Mouse (Mus musculus) hematopoietic stem cell, adult 5-6 weeks (primary cell): ENCODE results near the gene AI661453. TPM values are rescaled to one million over a fixed set of nuclear protein-coding genes. Genes with fewer than 3 reads are reported as not detected.

ENCODE experiments used
- ATAC-seq, 2 experiments: fragments of 125-278 bp in 1 of 2; replicated peaks in 1 of 2; 2 replicates each; pipeline ENCODE4 v1.8.0; 2016 to 2017; ENCODE audit warnings: inconsistent platforms in 2 of 2, mild to moderate bottlenecking in 2 of 2, moderate number of reproducible peaks in 2 of 2, low read depth in 1 of 2, moderate TSS enrichment in 1 of 2; ENCODE audit not compliant: low FRiP score in 2 of 2, poor library complexity in 2 of 2, severe bottlenecking in 2 of 2, insufficient read depth in 1 of 2, low TSS enrichment in 1 of 2
- total RNA-seq: library from RNA; stranded (forward); fragments of 172-1452, 232-1000 nt; gene quantifications from 2 replicates; pipeline ENCODE4 v1.2.3, GENCODE M21; 2017

The AI661453 gene
- total RNA-seq, 1 experiment from 2014 or later: 1.8 TPM

- ATAC-seq: no peak; a peak in 1 of 4 replicates
Observed at GRCm38 (mm10) chr17:47458310-47458709, 21.9 kb downstream of the AI661453 start.

DNA sequence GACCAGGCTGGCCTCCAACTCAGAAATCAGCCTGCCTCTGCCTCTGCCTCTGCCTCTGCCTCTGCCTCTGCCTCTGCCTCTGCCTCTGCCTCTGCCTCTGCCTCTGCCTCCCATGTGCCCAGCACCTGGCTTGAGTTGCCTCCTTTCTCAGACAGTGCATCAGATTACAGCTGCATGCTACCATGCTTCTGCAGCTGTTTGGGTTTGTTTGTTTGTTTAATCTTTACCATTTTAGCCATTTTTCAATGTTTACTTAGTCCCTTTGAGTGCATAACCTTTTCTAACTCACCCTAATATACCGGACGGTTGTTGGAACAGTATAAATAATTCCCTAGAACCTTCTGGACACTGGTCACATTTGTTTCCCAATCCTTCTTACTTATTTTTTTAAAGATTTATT, 22.5 kb downstream of the AI661453 start:
- ATAC-seq: no peak

DNA sequence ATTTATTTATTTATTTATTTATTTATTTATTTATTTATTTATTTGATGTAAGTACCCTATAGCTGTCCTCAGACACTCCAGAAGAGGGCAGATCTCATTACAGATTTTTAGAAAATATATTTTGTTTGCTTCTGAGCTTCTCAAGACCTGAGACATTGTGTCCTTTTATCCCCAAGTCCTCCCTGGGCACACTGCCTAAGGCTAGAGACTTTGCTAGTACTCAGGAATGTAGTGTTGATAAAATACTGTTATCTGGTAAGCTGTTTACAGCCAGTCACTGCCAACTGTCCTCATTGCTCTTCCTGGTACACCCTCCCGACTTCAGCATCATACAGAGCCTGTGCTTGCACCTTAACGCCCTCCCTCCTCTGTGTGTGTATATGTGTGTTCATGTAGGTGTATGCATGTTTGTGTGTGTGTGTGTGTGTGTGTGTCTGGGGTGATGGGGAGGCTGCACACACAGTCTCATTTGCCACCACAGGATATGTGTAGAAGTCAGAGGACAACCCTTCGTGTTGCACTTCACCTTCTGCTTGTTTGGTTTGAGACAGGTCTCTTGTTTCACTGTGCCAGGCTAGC, 23.0 kb downstream of the AI661453 start:
- ATAC-seq: no peak

DNA sequence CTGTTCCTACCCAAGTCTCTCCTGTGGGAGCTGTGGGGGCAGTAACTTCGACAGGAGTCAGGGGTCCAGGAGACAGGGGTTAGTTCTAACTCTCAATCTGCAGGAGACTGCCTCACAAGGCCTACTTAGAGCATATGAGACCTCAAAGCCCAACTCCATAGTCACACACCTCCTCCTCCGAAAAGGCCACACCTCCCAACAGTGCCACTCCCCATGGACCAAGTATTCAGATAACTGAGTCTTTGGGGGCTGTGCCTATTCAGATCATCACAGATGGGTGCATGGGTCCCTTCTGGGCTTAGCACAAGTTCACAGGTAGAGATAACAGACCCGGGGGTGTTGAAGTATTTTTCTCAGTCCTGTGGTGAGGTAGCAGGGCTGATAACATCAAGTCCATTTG, 25.3 kb downstream of the AI661453 start:
- no peak for ATAC-seq

DNA sequence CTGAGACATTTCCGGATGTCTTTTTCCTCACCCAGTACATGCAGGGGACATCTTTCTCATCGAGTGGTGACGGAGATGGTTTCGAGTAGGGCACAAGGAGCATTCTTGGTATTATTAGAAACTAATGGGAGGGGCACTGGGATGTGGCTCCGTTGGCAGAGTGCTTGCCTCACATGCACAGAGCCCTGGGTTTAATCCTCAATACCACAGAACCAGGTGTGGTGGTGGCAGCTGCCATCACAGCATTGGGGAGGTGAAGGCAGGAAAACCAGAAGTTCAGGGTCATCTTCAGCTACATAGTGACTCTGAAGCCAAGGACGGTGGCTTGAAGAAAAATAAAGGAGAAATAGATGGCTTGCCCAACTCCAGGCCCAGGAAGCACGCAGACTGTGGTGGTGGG, 25.8 kb downstream of the AI661453 start:
- ATAC-seq: no peak

- ATAC-seq: no peak
Observed at GRCm38 (mm10) chr17:47462728-47463388, 26.4 kb downstream of the AI661453 start.

- no peak for ATAC-seq
Observed at GRCm38 (mm10) chr17:47464248-47464965, 28.0 kb downstream of the AI661453 start.

DNA sequence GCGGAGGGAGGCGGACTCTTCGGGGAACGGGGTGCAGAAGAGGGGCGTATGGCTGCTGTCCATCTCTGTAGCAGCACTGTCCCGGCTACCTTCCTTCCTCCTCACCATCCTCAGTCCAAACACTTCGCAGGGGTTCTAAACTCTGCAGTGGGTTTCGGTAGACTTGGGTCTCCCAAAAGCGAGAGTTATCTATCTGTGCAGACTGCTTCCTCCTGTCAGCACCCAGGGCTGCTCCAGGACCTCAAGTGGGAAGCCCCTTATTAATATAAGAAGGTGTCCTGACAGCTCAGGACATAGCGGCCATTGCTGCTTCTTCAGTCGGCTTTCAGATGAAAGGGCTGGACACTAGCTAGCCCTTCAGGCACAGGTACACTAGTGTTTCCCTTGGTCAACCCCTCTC, 28.6 kb downstream of the AI661453 start:
- no peak for ATAC-seq

GRCm38 (mm10) chr17:47466284-47466683, 29.9 kb downstream of the AI661453 start:
- ATAC-seq: no peak

DNA sequence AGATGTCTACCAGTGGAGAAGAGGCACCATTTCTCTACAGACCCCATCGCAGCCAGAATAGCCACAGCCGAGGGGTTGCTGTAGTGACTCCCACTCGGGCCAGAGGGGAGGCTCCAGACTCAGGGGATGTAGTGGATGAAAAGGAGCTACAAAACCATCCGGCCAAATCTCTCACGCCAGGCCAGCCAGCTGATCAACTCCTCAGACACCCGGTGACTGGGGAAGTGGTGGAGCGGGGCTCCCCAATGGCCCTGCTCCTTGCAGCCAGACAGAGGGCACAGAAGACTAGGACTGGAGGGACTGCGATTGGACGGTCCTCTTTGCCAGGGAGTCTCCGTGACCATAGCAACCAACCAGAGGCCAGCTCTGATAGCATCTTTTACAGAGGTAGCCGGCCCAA, 31.2 kb downstream of the AI661453 start:
- ATAC-seq: no peak

GRCm38 (mm10) chr17:47468063-47468462, 31.6 kb downstream of the AI661453 start:
- ATAC-seq: no peak

GRCm38 (mm10) chr17:47468466-47468865, 32.1 kb downstream of the AI661453 start:
- ATAC-seq: no peak

DNA sequence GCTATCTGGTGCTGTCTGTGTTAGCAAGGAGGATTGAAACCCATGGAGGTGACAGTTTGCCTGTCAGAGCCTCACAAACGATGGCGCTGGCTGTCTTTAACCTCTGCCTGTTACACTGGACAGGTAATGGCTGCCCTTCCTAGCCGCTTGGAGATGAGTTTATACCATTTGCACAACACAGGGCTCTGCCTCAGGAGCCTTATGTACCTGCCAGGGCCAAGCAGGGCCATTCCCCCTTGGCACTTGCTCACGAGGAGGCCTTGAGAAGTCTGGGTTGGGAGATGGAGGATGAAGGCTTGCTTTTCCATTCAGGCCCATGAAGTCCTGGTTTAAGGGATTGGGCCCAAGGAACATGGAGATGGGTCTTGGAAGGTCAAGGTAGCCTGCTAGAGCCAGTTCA, 33.2 kb downstream of the AI661453 start:
- ATAC-seq: no peak

DNA sequence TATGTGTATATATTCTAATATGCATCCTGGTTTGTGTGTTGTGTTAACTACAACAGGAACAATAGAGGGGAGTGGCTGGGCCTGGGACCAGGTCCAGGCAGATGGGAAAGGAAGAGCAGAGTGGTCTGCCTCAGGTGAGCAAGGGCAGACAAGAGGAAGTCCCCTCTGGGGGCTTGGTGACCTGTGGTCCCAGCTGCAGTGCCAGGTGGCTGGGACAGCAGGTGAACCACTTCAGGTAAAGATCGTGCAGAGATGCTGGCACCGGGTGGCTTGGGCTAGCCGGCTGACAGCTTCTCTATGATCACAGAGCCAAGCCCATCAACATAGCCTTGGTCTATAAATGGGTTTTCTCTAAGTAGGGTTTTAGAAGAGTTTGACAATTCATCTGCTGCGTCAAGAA, 33.7 kb downstream of the AI661453 start:
- ATAC-seq: no peak

GRCm38 (mm10) chr17:47470686-47471085, 34.3 kb downstream of the AI661453 start:
- no peak for ATAC-seq

- no peak for ATAC-seq
Observed at GRCm38 (mm10) chr17:47472435-47473350, 36.3 kb downstream of the AI661453 start.

DNA sequence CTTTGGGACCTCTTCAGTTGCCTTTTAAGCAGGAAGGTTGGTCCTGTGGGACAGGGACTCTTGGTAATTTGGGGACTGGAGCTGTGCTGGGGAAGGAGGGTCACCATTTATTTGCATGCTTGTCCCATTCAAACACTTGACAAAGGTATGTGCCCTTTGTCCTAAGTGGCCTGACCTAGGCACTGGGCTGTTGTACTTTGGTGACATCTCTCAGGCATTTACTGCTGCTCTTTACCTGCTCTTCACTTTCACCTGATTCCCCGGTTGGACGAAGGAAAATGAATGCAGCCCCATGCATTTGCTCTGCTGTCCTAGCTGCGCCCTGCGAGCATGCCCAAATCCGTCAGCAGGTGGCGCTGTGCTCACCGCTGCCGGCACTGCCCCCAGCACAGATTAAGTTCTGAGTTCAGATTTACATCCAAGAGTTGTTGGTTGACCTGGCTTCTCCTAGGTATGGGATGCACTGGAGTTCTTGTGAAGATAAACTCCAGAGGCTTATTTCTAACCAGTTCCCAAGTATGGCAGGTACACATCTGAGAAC, 37.1 kb downstream of the AI661453 start:
- peak; percentile 68 to 80; a peak in 2 of 4 replicates for ATAC-seq
